Mouse (Mus musculus): ENCODE data around the gene Kctd15. TPM values are rescaled to one million over a fixed set of nuclear protein-coding genes. Genes with fewer than 3 reads are reported as not detected.
A peak's percentile ranks its signal among the peaks of the same experiment; 100 is the strongest.

Gene Kctd15
- polyA plus RNA-seq, 1 experiment from 2014 or later: 7.4 TPM

GRCm38 (mm10) chr7:34685176-34685575 lies 28.6 kb upstream of the Kctd15 start:
- WGBS: 59% methylated on average over 4 of the region's 4 CpGs
- DNase-seq (ENCODE audit: low spot score) (no peak), ATAC-seq (no peak)
- no peaks in the 10 kb centered on the region for H3K4me1 ChIP-seq (ENCODE audit: insufficient read depth, low read depth, low read length)
- H3K27ac ChIP-seq (ENCODE audit: low read length): no peak overlapping the region
- H3K4me3 ChIP-seq (ENCODE audit: low read depth, low read length): no peak overlapping the region
- H3K27me3 ChIP-seq (replicated peaks; ENCODE audit: insufficient read depth, low read length): 0 out of 2 replicates have a peak, but pooled peaks cover 3% of the 10 kb centered on the region
- H3K4me2 ChIP-seq (replicated peaks; ENCODE audit: low read depth, low read length): no peak overlapping the region
- H3K36me3 ChIP-seq (ENCODE audit: insufficient read depth, low read length): no peaks in the 10 kb centered on the region
- H3K9ac ChIP-seq (replicated peaks; ENCODE audit: low read depth): no peak overlapping the region
- TF ChIP-seq CTCF (IDR thresholded peaks at IDR 0.05): no peak
- TF ChIP-seq EP300 (IDR thresholded peaks at IDR 0.05): no peak
- no peaks in the 10 kb centered on the region for H3K9me3 ChIP-seq (ENCODE audit: low read length)

GRCm38 (mm10) chr7:34680771-34681421 lies 24.4 kb upstream of the Kctd15 start:
- no peaks in the 10 kb centered on the region for H3K4me1 ChIP-seq (ENCODE audit: insufficient read depth, low read depth, low read length)
- WGBS: 38% methylated on average over 15 of the region's 15 CpGs
- no peak overlapping the region for H3K4me3 ChIP-seq (ENCODE audit: low read depth, low read length)
- H3K9ac ChIP-seq (replicated peaks; ENCODE audit: low read depth): no peak overlapping the region
- H3K9me3 ChIP-seq (ENCODE audit: low read length): no peaks in the 10 kb centered on the region
- no peak overlapping the region for H3K4me2 ChIP-seq (replicated peaks; ENCODE audit: low read depth, low read length)
- TF ChIP-seq EP300 (IDR thresholded peaks at IDR 0.05): no peak
- TF ChIP-seq CTCF (IDR thresholded peaks at IDR 0.05): 0 out of 2 replicates have a peak, but pooled peaks have one; percentile 12
- H3K36me3 ChIP-seq (ENCODE audit: insufficient read depth, low read length): no peaks in the 10 kb centered on the region
- no peak overlapping the region for H3K27ac ChIP-seq (ENCODE audit: low read length)
- no peak for DNase-seq (ENCODE audit: low spot score)
- peaks cover 2% of the 10 kb centered on the region; the same call in 1 of the 2 replicates for H3K27me3 ChIP-seq (replicated peaks; ENCODE audit: insufficient read depth, low read length)
- ATAC-seq: no peak

GRCm38 (mm10) chr7:34679886-34680285 lies 23.4 kb upstream of the Kctd15 start:
- 45% methylated on average over 2 of the region's 2 CpGs for WGBS
- peaks cover 12% of the 10 kb centered on the region for H3K27me3 ChIP-seq (replicated peaks; ENCODE audit: insufficient read depth, low read length)
- DNase-seq (ENCODE audit: low spot score) (no peak), ATAC-seq (no peak)
- no peak overlapping the region for H3K4me2 ChIP-seq (replicated peaks; ENCODE audit: low read depth, low read length)
- no peaks in the 10 kb centered on the region for H3K9me3 ChIP-seq (ENCODE audit: low read length)
- H3K4me3 ChIP-seq (ENCODE audit: low read depth, low read length): no peak overlapping the region
- no peak overlapping the region for H3K9ac ChIP-seq (replicated peaks; ENCODE audit: low read depth)
- TF ChIP-seq EP300 (IDR thresholded peaks at IDR 0.05): no peak
- TF ChIP-seq CTCF (IDR thresholded peaks at IDR 0.05): no peak
- no peaks in the 10 kb centered on the region for H3K36me3 ChIP-seq (ENCODE audit: insufficient read depth, low read length)
- H3K27ac ChIP-seq (ENCODE audit: low read length): no peak overlapping the region
- H3K4me1 ChIP-seq (ENCODE audit: insufficient read depth, low read depth, low read length): no peaks in the 10 kb centered on the region

- 12% methylated on average over 33 of the region's 33 CpGs for WGBS
- Histone ChIP-seq H3K9me3 (ENCODE audit: low read length) (no peaks in the 10 kb centered on the region), H3K36me3 (ENCODE audit: insufficient read depth, low read length) (no peaks in the 10 kb centered on the region), H3K27ac (ENCODE audit: low read length) (no peak overlapping the region), H3K4me1 (ENCODE audit: insufficient read depth, low read depth, low read length) (no peaks in the 10 kb centered on the region), H3K9ac (replicated peaks; ENCODE audit: low read depth) (no peak overlapping the region), H3K4me3 (ENCODE audit: low read depth, low read length) (no peak overlapping the region), H3K27me3 (replicated peaks; ENCODE audit: insufficient read depth, low read length) (peaks cover 17% of the 10 kb centered on the region), H3K4me2 (replicated peaks; ENCODE audit: low read depth, low read length) (no peak overlapping the region)
- ATAC-seq (peak; percentile 67), DNase-seq (ENCODE audit: low spot score) (peak; percentile 86)
- TF ChIP-seq CTCF (IDR thresholded peaks at IDR 0.05) (peak; percentile 91), EP300 (IDR thresholded peaks at IDR 0.05) (no peak)
These were observed 19.4 kb upstream of the Kctd15 start for GRCm38 (mm10) chr7:34675831-34676514.

- TF ChIP-seq CTCF (IDR thresholded peaks at IDR 0.05) (no peak), EP300 (IDR thresholded peaks at IDR 0.05) (no peak)
- ATAC-seq (no peak), DNase-seq (ENCODE audit: low spot score) (no peak)
- no peaks in the 10 kb centered on the region for H3K36me3 ChIP-seq (ENCODE audit: insufficient read depth, low read length)
- H3K9me3 ChIP-seq (ENCODE audit: low read length): no peaks in the 10 kb centered on the region
- H3K9ac ChIP-seq (replicated peaks; ENCODE audit: low read depth): no peak overlapping the region
- H3K27ac ChIP-seq (ENCODE audit: low read length): no peak overlapping the region
- WGBS: 18% methylated on average over 42 of the region's 42 CpGs
- H3K4me1 ChIP-seq (ENCODE audit: insufficient read depth, low read depth, low read length): no peaks in the 10 kb centered on the region
- peaks cover 17% of the 10 kb centered on the region for H3K27me3 ChIP-seq (replicated peaks; ENCODE audit: insufficient read depth, low read length)
- no peak overlapping the region for H3K4me3 ChIP-seq (ENCODE audit: low read depth, low read length)
- H3K4me2 ChIP-seq (replicated peaks; ENCODE audit: low read depth, low read length): no peak overlapping the region
These were observed 18.7 kb upstream of the Kctd15 start for GRCm38 (mm10) chr7:34675120-34675790.

GRCm38 (mm10) chr7:34672916-34673315 lies 16.4 kb upstream of the Kctd15 start:
- Histone ChIP-seq H3K36me3 (ENCODE audit: insufficient read depth, low read length) (no peaks in the 10 kb centered on the region), H3K9me3 (ENCODE audit: low read length) (no peaks in the 10 kb centered on the region), H3K27ac (ENCODE audit: low read length) (no peak overlapping the region), H3K4me1 (ENCODE audit: insufficient read depth, low read depth, low read length) (no peaks in the 10 kb centered on the region), H3K4me3 (ENCODE audit: low read depth, low read length) (no peak overlapping the region), H3K4me2 (replicated peaks; ENCODE audit: low read depth, low read length) (no peak overlapping the region), H3K9ac (replicated peaks; ENCODE audit: low read depth) (no peak overlapping the region), H3K27me3 (replicated peaks; ENCODE audit: insufficient read depth, low read length) (peaks cover 17% of the 10 kb centered on the region)
- DNase-seq (ENCODE audit: low spot score) (no peak), ATAC-seq (no peak)
- WGBS: 57% methylated on average over 4 of the region's 4 CpGs
- TF ChIP-seq EP300 (IDR thresholded peaks at IDR 0.05): no peak
- no peak for TF ChIP-seq CTCF (IDR thresholded peaks at IDR 0.05)

All from lung, postnatal 0 days (tissue).